Mouse (Mus musculus) inflammation-experienced regulatory T-cells (primary cell): Measurements from ENCODE around the gene Slc24a1. TPM values are rescaled to one million over a fixed set of nuclear protein-coding genes. Genes with fewer than 3 reads are reported as not detected.

Experiments used
- polyA plus RNA-seq, 2 experiments: library from polyadenylated mRNA; unstranded; fragments of 100-300 nt; shearing (Covaris generic); gene quantifications; one replicate each; pipeline ENCODE4 v1.2.1; 2017

Gene Slc24a1
- under 1 TPM; 0.07 to 0.77 TPM for polyA plus RNA-seq

DNA sequence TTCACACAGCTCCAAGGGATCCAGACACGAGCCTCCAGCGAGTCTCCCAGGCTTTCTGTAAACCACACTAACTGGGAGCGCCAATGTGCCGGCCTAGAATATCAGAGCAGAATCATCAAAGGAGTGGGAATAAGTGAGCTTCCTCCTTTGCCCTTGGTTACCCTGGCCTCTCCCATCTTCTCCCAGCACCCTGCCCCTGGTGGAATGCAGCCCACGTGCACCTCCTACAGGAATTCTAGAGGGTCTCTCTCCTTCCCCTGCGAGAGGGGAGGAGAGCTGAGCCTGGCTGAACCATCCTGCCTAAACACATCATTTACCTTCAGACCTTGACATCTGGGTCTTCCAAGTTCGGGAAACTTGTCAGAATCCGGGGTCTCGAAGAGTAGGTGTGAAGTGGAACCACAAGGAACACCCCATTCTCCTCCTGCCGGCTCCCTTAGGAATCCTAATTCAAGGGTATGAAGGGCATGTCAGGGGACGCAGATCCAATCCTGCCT is at the start of gene Slc24a1:
Gene Slc24a1 (minus strand): TSS at position 447 of the 497 bp plus-strand sequence.

GRCm38 (mm10) chr9:64960117-64960977 is 8.9 kb upstream of the Slc24a1 start, which contains the start of gene Ints14:
Ints14 (plus strand) TSS chr9:64960905.

Other genes with a start within 250 kb of the Slc24a1 start
- 100 to 1,000 TPM; 267 to 303 TPM for gene Rab11a, start 213.8 kb downstream of the Slc24a1 start, polyA plus RNA-seq
- gene Dennd4a, start 140.3 kb downstream of the Slc24a1 start, polyA plus RNA-seq, result 10 to 100 TPM; 20.4 to 25.2 TPM
- gene Ints14, start 9.3 kb upstream of the Slc24a1 start, polyA plus RNA-seq, result 10 to 100 TPM; 37.2 to 51.1 TPM
- 100 to 1,000 TPM in 1 of 2 experiments, 10 to 100 TPM in 1; 91.7 to 171 TPM for gene Hacd3, start 70.1 kb upstream of the Slc24a1 start, polyA plus RNA-seq
- 10 to 100 TPM; 62.1 to 79.4 TPM for gene Dpp8, start 80.8 kb upstream of the Slc24a1 start, polyA plus RNA-seq
- 1 to 10 TPM in 1 of 2 experiments, under 1 TPM in 1; 0.08 to 3.4 TPM for gene Igdcc4, start 149.9 kb upstream of the Slc24a1 start, polyA plus RNA-seq
- gene Igdcc3, start 189.6 kb upstream of the Slc24a1 start, polyA plus RNA-seq, result under 1 TPM; 0.09 to 0.10 TPM
- 10 to 100 TPM; 10.6 to 25.3 TPM for gene Parp16, start 243.7 kb upstream of the Slc24a1 start, polyA plus RNA-seq